Mouse (Mus musculus): ENCODE measurements around the gene Apoh. TPM values are rescaled to one million over a fixed set of nuclear protein-coding genes. Genes with fewer than 3 reads are reported as not detected.

Apoh gene
- polyA plus RNA-seq, 1 experiment = 0.82 TPM

DNA sequence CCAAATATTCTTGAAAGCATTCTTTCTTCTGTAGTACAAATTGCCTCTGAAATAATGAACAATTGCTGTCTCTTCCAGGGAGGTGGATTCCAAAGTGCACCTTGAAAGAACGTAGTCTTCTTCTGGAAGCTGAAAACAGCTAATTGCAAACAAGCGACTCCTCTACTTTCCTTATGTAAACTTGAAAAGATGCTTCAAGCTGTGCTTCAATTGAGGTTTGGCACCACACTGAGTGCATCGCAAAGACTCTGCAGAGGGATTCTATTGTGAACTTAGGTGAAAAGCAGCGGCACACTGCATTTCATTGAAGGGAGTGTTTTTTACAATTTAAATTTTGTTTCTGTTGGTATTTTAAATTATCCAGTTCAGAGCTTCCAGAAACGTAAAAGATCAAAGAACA, 81.0 kb downstream of the Apoh start:
- H3K27ac ChIP-seq (ENCODE audit: insufficient read depth, low read length) = no peak overlapping the region
- DNase-seq = no peak
- H3K4me3 ChIP-seq (replicated peaks; ENCODE audit: insufficient read depth, low read depth, low read length) = peak overlapping the region; percentile 51
- H3K27me3 ChIP-seq (ENCODE audit: control insufficient read depth, insufficient read depth, low read length) = no peaks in the 10 kb centered on the region
- WGBS = 6% methylated on average over 5 of the region's 5 CpGs
- peaks cover 3% of the 10 kb centered on the region; the same call in 1 of the 2 replicates for H3K4me1 ChIP-seq (ENCODE audit: control insufficient read depth, insufficient read depth, low read length)
- TF ChIP-seq POLR2A (IDR thresholded peaks at IDR 0.05; ENCODE audit: borderline replicate concordance, insufficient read depth, low read length) (no peak), CTCF (IDR thresholded peaks at IDR 0.05; ENCODE audit: borderline replicate concordance, insufficient read depth, low read depth, low read length) (no peak)

- Histone ChIP-seq H3K27me3 (ENCODE audit: control insufficient read depth, insufficient read depth, low read length) (no peaks in the 10 kb centered on the region), H3K27ac (ENCODE audit: insufficient read depth, low read length) (no peak within 1 kb of the TSS), H3K4me1 (ENCODE audit: control insufficient read depth, insufficient read depth, low read length) (peaks cover 3% of the 10 kb centered on the region; the same call in 1 of the 2 replicates), H3K4me3 (replicated peaks; ENCODE audit: insufficient read depth, low read depth, low read length) (peak within 1 kb of the TSS; percentile 51)
- 1% methylated on average over 61 of the region's 61 CpGs for WGBS
- DNase-seq = peak; percentile 89 to 95
- TF ChIP-seq POLR2A (IDR thresholded peaks at IDR 0.05; ENCODE audit: borderline replicate concordance, insufficient read depth, low read length) (no peak), CTCF (IDR thresholded peaks at IDR 0.05; ENCODE audit: borderline replicate concordance, insufficient read depth, low read depth, low read length) (no peak)
Measured at GRCm38 (mm10) chr11:108424889-108425591, 81.9 kb downstream of the Apoh start, which contains the start of gene Cep112. Gene Cep112, plus strand, starts transcription at chr11:108425192.

DNA sequence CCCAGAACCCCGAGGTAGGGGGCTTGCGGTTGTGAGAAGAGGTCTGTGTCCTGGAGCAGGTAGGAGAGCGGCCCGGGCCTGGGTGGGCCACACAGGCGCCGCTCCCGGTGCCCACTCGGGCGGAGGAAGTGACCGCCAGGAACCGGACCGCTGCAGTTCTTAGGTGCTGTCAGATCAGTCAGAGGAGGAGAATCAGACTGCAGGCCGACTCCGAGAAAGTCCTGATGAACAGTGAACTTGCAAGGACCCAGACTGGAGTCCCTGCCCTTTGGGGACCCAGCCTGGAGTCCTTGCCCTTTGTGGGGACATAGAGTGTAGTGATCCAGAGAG, 82.4 kb downstream of the Apoh start:
- peaks cover 3% of the 10 kb centered on the region; the same call in 1 of the 2 replicates for H3K4me1 ChIP-seq (ENCODE audit: control insufficient read depth, insufficient read depth, low read length)
- WGBS = 9% methylated on average over 14 of the region's 14 CpGs
- no peak overlapping the region for H3K4me3 ChIP-seq (replicated peaks; ENCODE audit: insufficient read depth, low read depth, low read length)
- no peak for TF ChIP-seq CTCF (IDR thresholded peaks at IDR 0.05; ENCODE audit: borderline replicate concordance, insufficient read depth, low read depth, low read length)
- no peak for TF ChIP-seq POLR2A (IDR thresholded peaks at IDR 0.05; ENCODE audit: borderline replicate concordance, insufficient read depth, low read length)
- no peak overlapping the region for H3K27ac ChIP-seq (ENCODE audit: insufficient read depth, low read length)
- H3K27me3 ChIP-seq (ENCODE audit: control insufficient read depth, insufficient read depth, low read length) = no peaks in the 10 kb centered on the region
- no peak for DNase-seq

DNA sequence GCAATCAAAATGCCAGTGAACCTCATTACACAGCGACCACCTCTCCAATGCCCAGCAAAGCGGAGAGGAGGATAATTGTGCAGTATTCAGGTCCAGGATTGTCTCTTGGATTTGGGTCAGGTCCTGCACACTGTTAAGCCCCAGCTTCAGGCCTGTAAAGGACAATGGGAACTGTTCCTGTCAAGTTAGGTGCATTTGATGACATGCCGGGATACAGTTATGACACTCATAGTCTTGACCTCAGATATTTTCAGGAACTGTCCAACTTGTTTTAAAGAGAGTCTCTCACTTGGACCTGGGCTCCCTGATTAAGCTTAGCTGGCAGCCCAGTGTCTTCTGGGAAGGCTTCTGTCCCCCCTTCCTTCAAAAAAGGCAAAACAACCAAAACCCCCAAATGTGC, 82.9 kb downstream of the Apoh start:
- no peak for DNase-seq
- WGBS = 85% methylated on average over 3 of the region's 3 CpGs
- Histone ChIP-seq H3K4me3 (replicated peaks; ENCODE audit: insufficient read depth, low read depth, low read length) (no peak overlapping the region), H3K4me1 (ENCODE audit: control insufficient read depth, insufficient read depth, low read length) (peaks cover 3% of the 10 kb centered on the region; the same call in 1 of the 2 replicates), H3K27ac (ENCODE audit: insufficient read depth, low read length) (no peak overlapping the region), H3K27me3 (ENCODE audit: control insufficient read depth, insufficient read depth, low read length) (no peaks in the 10 kb centered on the region)
- no peak for TF ChIP-seq POLR2A (IDR thresholded peaks at IDR 0.05; ENCODE audit: borderline replicate concordance, insufficient read depth, low read length)
- no peak for TF ChIP-seq CTCF (IDR thresholded peaks at IDR 0.05; ENCODE audit: borderline replicate concordance, insufficient read depth, low read depth, low read length)

DNA sequence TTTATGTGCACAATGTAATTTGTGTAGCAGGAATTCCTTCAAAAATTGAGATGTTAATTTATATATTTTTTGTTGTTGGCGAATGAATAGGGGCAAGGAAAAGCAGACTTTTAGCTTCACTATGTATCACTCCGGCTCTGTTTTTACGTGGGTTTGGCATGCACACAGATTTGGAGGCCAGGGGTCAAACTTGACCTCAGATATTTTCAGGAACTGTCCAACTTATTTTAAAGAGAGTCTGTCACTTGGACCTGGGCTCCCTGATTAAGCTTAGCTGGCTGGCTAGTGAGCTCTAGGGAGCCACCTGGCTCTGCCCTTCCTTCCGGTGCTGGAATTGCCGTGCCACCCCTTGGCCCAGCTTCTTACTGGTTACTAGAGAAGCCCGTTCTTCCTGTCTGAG, 84.0 kb downstream of the Apoh start:
- H3K4me1 ChIP-seq (ENCODE audit: control insufficient read depth, insufficient read depth, low read length) = peaks cover 3% of the 10 kb centered on the region; the same call in 1 of the 2 replicates
- H3K27me3 ChIP-seq (ENCODE audit: control insufficient read depth, insufficient read depth, low read length) = no peaks in the 10 kb centered on the region
- no peak overlapping the region for H3K27ac ChIP-seq (ENCODE audit: insufficient read depth, low read length)
- TF ChIP-seq POLR2A (IDR thresholded peaks at IDR 0.05; ENCODE audit: borderline replicate concordance, insufficient read depth, low read length) (no peak), CTCF (IDR thresholded peaks at IDR 0.05; ENCODE audit: borderline replicate concordance, insufficient read depth, low read depth, low read length) (no peak)
- no peak overlapping the region for H3K4me3 ChIP-seq (replicated peaks; ENCODE audit: insufficient read depth, low read depth, low read length)
- 33% methylated on average over 6 of the region's 6 CpGs for WGBS
- no peak for DNase-seq

DNA sequence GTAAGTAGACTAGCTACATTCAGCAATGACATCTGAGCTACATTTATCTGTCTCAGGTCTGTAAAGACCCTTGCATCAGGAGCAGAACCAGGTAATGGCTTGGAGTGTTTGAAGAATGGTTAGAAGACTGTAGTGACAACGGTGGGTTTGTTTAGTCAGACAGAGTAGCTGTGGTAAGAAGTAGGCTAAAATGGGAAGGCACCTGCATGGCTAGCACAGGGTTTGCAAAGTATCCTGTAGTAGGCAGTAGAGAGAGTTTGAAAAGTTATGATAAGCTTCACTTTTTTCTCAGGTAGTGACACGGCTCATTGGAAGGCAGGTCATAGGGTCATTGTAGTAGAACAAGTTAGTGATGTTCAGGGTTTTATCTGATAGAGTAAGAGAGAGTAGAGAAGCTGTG, 85.9 kb downstream of the Apoh start:
- no peaks in the 10 kb centered on the region for H3K27me3 ChIP-seq (ENCODE audit: control insufficient read depth, insufficient read depth, low read length)
- peaks cover under 1% of the 10 kb centered on the region; the same call in 1 of the 2 replicates for H3K4me1 ChIP-seq (ENCODE audit: control insufficient read depth, insufficient read depth, low read length)
- no peak overlapping the region for H3K4me3 ChIP-seq (replicated peaks; ENCODE audit: insufficient read depth, low read depth, low read length)
- WGBS = 90% methylated on average over 2 of the region's 2 CpGs
- TF ChIP-seq POLR2A (IDR thresholded peaks at IDR 0.05; ENCODE audit: borderline replicate concordance, insufficient read depth, low read length) = no peak
- no peak for TF ChIP-seq CTCF (IDR thresholded peaks at IDR 0.05; ENCODE audit: borderline replicate concordance, insufficient read depth, low read depth, low read length)
- no peak for DNase-seq
- H3K27ac ChIP-seq (ENCODE audit: insufficient read depth, low read length) = no peak overlapping the region

GRCm38 (mm10) chr11:108443893-108444563, 100.9 kb downstream of the Apoh start:
- no peak for TF ChIP-seq CTCF (IDR thresholded peaks at IDR 0.05; ENCODE audit: borderline replicate concordance, insufficient read depth, low read depth, low read length)
- Histone ChIP-seq H3K27ac (ENCODE audit: insufficient read depth, low read length) (no peak overlapping the region), H3K27me3 (ENCODE audit: control insufficient read depth, insufficient read depth, low read length) (no peaks in the 10 kb centered on the region), H3K4me3 (replicated peaks; ENCODE audit: insufficient read depth, low read depth, low read length) (no peak overlapping the region), H3K4me1 (ENCODE audit: control insufficient read depth, insufficient read depth, low read length) (no peaks in the 10 kb centered on the region)
- 87% methylated on average over 11 of the region's 11 CpGs for WGBS
- DNase-seq = no peak

DNA sequence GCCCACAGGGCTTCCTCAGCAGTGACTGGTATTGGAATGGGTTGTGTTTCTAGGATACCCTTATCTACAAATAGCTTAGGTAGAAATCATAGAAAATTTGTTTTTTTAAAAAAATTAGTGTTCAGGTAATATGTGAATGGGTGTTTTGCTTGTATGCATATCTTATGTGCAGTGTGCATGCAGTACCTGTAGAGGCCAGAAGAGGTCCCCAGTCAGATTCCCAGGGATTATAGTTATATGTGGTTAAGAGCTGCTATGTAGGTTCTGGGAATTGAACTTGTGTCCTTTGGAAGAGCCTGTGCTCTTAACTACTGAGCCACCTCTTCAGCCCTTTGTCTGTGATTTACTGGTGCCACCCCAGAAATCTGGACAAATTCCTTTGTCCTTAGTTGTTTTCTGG, 104.0 kb downstream of the Apoh start:
- Histone ChIP-seq H3K4me1 (ENCODE audit: control insufficient read depth, insufficient read depth, low read length) (no peaks in the 10 kb centered on the region), H3K4me3 (replicated peaks; ENCODE audit: insufficient read depth, low read depth, low read length) (no peak overlapping the region), H3K27ac (ENCODE audit: insufficient read depth, low read length) (no peak overlapping the region), H3K27me3 (ENCODE audit: control insufficient read depth, insufficient read depth, low read length) (no peaks in the 10 kb centered on the region)
- TF ChIP-seq POLR2A (IDR thresholded peaks at IDR 0.05; ENCODE audit: borderline replicate concordance, insufficient read depth, low read length) (no peak), CTCF (IDR thresholded peaks at IDR 0.05; ENCODE audit: borderline replicate concordance, insufficient read depth, low read depth, low read length) (0 out of 2 replicates have a peak, but pooled peaks have one; percentile 10)
- no peak for DNase-seq
